Mouse (Mus musculus) kidney, postnatal 10 days (tissue): ENCODE measurements at regions not wholly inside any gene's neighbourhood (a gene's known extent, or its start where the extent isn't known, plus 50 kb on each side); places are given as distances from the start of the nearest gene placed in this dataset.

Experiments
- DNase-seq: peaks from one replicate; pipeline ENCODE4 v3.0.0; 2021; ENCODE audit warnings: mixed read lengths

- DNase-seq = no peak
Observed at GRCm38 (mm10) chrX:47330969-47331368, 561.8 kb downstream of the Smarca1 start.

GRCm38 (mm10) chrX:47328817-47329216, 564.0 kb downstream of the Smarca1 start:
- peak; percentile 3 for DNase-seq

GRCm38 (mm10) chrX:47315810-47316209, 577.0 kb downstream of the Smarca1 start:
- DNase-seq = peak; percentile 6

GRCm38 (mm10) chrX:47307140-47307539, 585.6 kb downstream of the Smarca1 start:
- no peak for DNase-seq

- DNase-seq = no peak
Observed at GRCm38 (mm10) chrX:47303547-47303946, 589.2 kb downstream of the Smarca1 start.

GRCm38 (mm10) chrX:47292548-47293147, 600.1 kb downstream of the Smarca1 start:
- peak; percentile 17 for DNase-seq
